Comparison of ENCODE assay signal across 9 mouse cellular contexts in genomic region chr17:33783408-33783807, GRCm38 (mm10). TPM values are rescaled to one million over a fixed set of nuclear protein-coding genes. Genes with fewer than 3 reads are reported as not detected.
DNase-seq lines count a peak whose midpoint lies in the region; ATAC-seq and TF ChIP-seq lines count a peak whose summit lies in the region.
"Had no signal": no experiment of that assay in that cellular context is flagged by ENCODE, and none has a peak within 500 bp of the region (broad histone marks: within the 10 kb centered on the region; RNA-seq: fewer than 3 reads in every experiment).

No protein-coding gene starts in this region.

- H3K79me2 ChIP-seq in myocyte (ENCODE audit: control insufficient read depth, insufficient read depth): no peaks in the 10 kb centered on the region

- H3K36me3 ChIP-seq in heart, embryonic 11.5 days (ENCODE audit: control insufficient read depth, insufficient read depth, low read length): no peaks in the 10 kb centered on the region
- no peaks in the 10 kb centered on the region for H3K36me3 ChIP-seq in myocyte (ENCODE audit: control insufficient read depth, insufficient read depth)
- H3K36me3 ChIP-seq: midbrain, embryonic 12.5 days had no signal

- H3K4me3 ChIP-seq in heart, embryonic 11.5 days (ENCODE audit: low read depth, low read length): no peak overlapping the region
- no peak overlapping the region for H3K4me3 ChIP-seq in myocyte
- H3K4me3 ChIP-seq: midbrain, embryonic 12.5 days had no signal

- no peak overlapping the region for H3K4me2 ChIP-seq in heart, embryonic 11.5 days
- H3K4me2 ChIP-seq in myocyte (ENCODE audit: low read depth): peak overlapping the region; percentile 88
- H3K4me2 ChIP-seq: midbrain, embryonic 12.5 days had no signal

- peaks cover 16% of the 10 kb centered on the region; the same call in 1 of the 2 replicates for H3K27me3 ChIP-seq in heart, embryonic 11.5 days (ENCODE audit: control insufficient read depth, insufficient read depth, low read length)
- H3K27me3 ChIP-seq in myocyte (ENCODE audit: control insufficient read depth, insufficient read depth, insufficient read length): no peaks in the 10 kb centered on the region

- no peak for ATAC-seq in heart, embryonic 11.5 days (replicated peaks; ENCODE audit: insufficient number of reproducible peaks, low FRiP score, low TSS enrichment)

- no peak overlapping the region for H3K9ac ChIP-seq in heart, embryonic 11.5 days (ENCODE audit: low read depth, low read length)
- H3K9ac ChIP-seq: midbrain, embryonic 12.5 days had no signal

- H3K9me3 ChIP-seq in heart, embryonic 11.5 days (replicated peaks; ENCODE audit: control insufficient read depth, low read length): no peaks in the 10 kb centered on the region

- H3K4me1 ChIP-seq in heart, embryonic 11.5 days (ENCODE audit: control insufficient read depth, insufficient read depth, low read length): peaks cover 36% of the 10 kb centered on the region

- no peak for TF ChIP-seq POLR2A in myocyte (IDR thresholded peaks at IDR 0.05; ENCODE audit: insufficient read length, low read depth)

- DNase-seq in heart, adult 18-20 months: peak; percentile 88 to 92
- DNase-seq in NIH3T3 (ENCODE audit: low read depth): peak; percentile 99
- peak; percentile 50 to 58 for DNase-seq in frontal cortex, postnatal 36 days (ENCODE audit: low spot score in 2 of 2)
- DNase-seq in kidney, adult 9 months: peak; percentile 91
- no peak for DNase-seq in c-Kit-positive CD71-positive TER-119-positive erythroid progenitor cells, embryonic 14.5 days (ENCODE audit: low spot score)
- DNase-seq in layer of hippocampus, postnatal 25 days (ENCODE audit: extremely low spot score in 1 of 2, low spot score in 1 of 2): no peak

- no peak overlapping the region for H3K27ac ChIP-seq in heart, embryonic 11.5 days (ENCODE audit: low read depth, low read length)
- H3K27ac ChIP-seq: midbrain, embryonic 12.5 days had no signal

- H3ac ChIP-seq in myocyte (ENCODE audit: control insufficient read depth, insufficient read length): no peak overlapping the region

TF ChIP-seq in myocyte, 11 proteins besides CTCF, POLR2A, EP300 and RAD21:
- TF ChIP-seq MYOG (IDR thresholded peaks at IDR 0.05; ENCODE audit: control insufficient read depth in 1 of 3, insufficient read depth in 1 of 3, insufficient read length in 2 of 3, low read depth in 2 of 3) (peak; percentile 48 to 90 (median 69)), SRF (IDR thresholded peaks at IDR 0.05; ENCODE audit: control insufficient read depth, insufficient read length, low read depth) (peak; percentile 51), E2F4 (IDR thresholded peaks at IDR 0.05; ENCODE audit: insufficient read depth) (no peak), TCF12 (IDR thresholded peaks at IDR 0.05; ENCODE audit: insufficient read depth, poor library complexity, severe bottlenecking) (peak; percentile 67), TCF3 (IDR thresholded peaks at IDR 0.05; ENCODE audit: insufficient read length, low read depth) (peak; percentile 50), POLR2AphosphoS2 (IDR thresholded peaks at IDR 0.05; ENCODE audit: insufficient read length, low read depth) (no peak), REST (IDR thresholded peaks at IDR 0.05; ENCODE audit: insufficient read depth, insufficient read length) (no peak), CEBPB (IDR thresholded peaks at IDR 0.05; ENCODE audit: insufficient read depth, poor library complexity, severe bottlenecking) (no peak), USF1 (IDR thresholded peaks at IDR 0.05; ENCODE audit: low read depth) (no peak), MAX (IDR thresholded peaks at IDR 0.05; ENCODE audit: low read depth) (peak; percentile 79), MYOD1 (IDR thresholded peaks at IDR 0.05; ENCODE audit: control insufficient read depth in 1 of 3, insufficient read length in 2 of 3, low read depth in 2 of 3) (peak; percentile 45 to 85 (median 70))
TF ChIP-seq in myocyte: peak in this region for 6.

RNA-seq across cellular contexts. Expression of gene Angptl4, which starts 1.8 kb away (rescaled TPM):
- total RNA-seq in heart, adult 18-20 months (2021): 10 to 100 TPM in 1 of 2 experiments, 1 to 10 TPM in 1; 5.5 to 12.2 TPM
- polyA plus RNA-seq in heart, embryonic 11.5 days (2014; fragmentation: Nextera tagmentation; extraction: Ambion mirVana): 7.6 and 10.5 TPM in 2 replicates
- polyA plus RNA-seq in myocyte (2012; fragmentation: generic; extraction: Trizol): 42.8 TPM
- 1 to 10 TPM; 3.8 to 4.0 TPM for total RNA-seq in layer of hippocampus, postnatal 25 days (2021)

RNA-seq across cellular contexts. Expression of gene Rab11b, which starts 23.1 kb away (rescaled TPM):
- 100 to 1,000 TPM; 202 to 251 TPM for total RNA-seq in heart, adult 18-20 months (2021)
- 254 and 285 TPM in 2 replicates for polyA plus RNA-seq in heart, embryonic 11.5 days (2014; fragmentation: Nextera tagmentation; extraction: Ambion mirVana)
- 126 TPM for polyA plus RNA-seq in myocyte (2012; fragmentation: generic; extraction: Trizol)
- total RNA-seq in layer of hippocampus, postnatal 25 days (2021): 100 to 1,000 TPM; 304 to 328 TPM

RNA-seq across cellular contexts. Expression of gene Kank3, which starts 26.9 kb away (rescaled TPM):
- 10 to 100 TPM; 49.0 to 64.9 TPM for total RNA-seq in heart, adult 18-20 months (2021)
- 30.1 and 43.2 TPM in 2 replicates for polyA plus RNA-seq in heart, embryonic 11.5 days (2014; fragmentation: Nextera tagmentation; extraction: Ambion mirVana)
- 8.3 TPM for polyA plus RNA-seq in myocyte (2012; fragmentation: generic; extraction: Trizol)
- 10 to 100 TPM; 27.8 to 35.8 TPM for total RNA-seq in layer of hippocampus, postnatal 25 days (2021)

RNA-seq across cellular contexts. Expression of gene Rps28, which starts 41.0 kb away (rescaled TPM):
- total RNA-seq in heart, adult 18-20 months (2021): 100 to 1,000 TPM; 702 to 791 TPM
- polyA plus RNA-seq in heart, embryonic 11.5 days (2014; fragmentation: Nextera tagmentation; extraction: Ambion mirVana): 654 and 701 TPM in 2 replicates
- 6,768 TPM for polyA plus RNA-seq in myocyte (2012; fragmentation: generic; extraction: Trizol)
- 100 to 1,000 TPM; 728 to 834 TPM for total RNA-seq in layer of hippocampus, postnatal 25 days (2021)

RNA-seq across cellular contexts. Expression of gene Ndufa7, which starts 41.0 kb away (rescaled TPM):
- 100 to 1,000 TPM; 645 to 655 TPM for total RNA-seq in heart, adult 18-20 months (2021)
- 457 and 481 TPM in 2 replicates for polyA plus RNA-seq in heart, embryonic 11.5 days (2014; fragmentation: Nextera tagmentation; extraction: Ambion mirVana)
- polyA plus RNA-seq in myocyte (2012; fragmentation: generic; extraction: Trizol): 614 TPM
- total RNA-seq in layer of hippocampus, postnatal 25 days (2021): 100 to 1,000 TPM; 214 to 222 TPM

Comparison
In these comparisons a context has a peak if more than half of its experiments do, and no peak if none do; other contexts are left out.
1. DNase-seq: peak in heart, adult 18-20 months (2 of 2), NIH3T3 (single experiment), frontal cortex, postnatal 36 days (2 of 2) and kidney, adult 9 months (single experiment); none in c-Kit-positive CD71-positive TER-119-positive erythroid progenitor cells, embryonic 14.5 days (single experiment) and layer of hippocampus, postnatal 25 days (0 of 2).